Mouse (Mus musculus) kidney, postnatal 14 days (tissue): ENCODE results near the gene Hist2h4.
"Not testable (repeated sequence)": the region's sequence is repeated elsewhere in the genome, so short reads cannot be mapped to it uniquely, and the experiment has no call there.

Experiments
- DNase-seq: peaks from one replicate; pipeline ENCODE4 v3.0.0; 2022; ENCODE audit warnings: mixed read lengths

Hist2h4 gene

DNA sequence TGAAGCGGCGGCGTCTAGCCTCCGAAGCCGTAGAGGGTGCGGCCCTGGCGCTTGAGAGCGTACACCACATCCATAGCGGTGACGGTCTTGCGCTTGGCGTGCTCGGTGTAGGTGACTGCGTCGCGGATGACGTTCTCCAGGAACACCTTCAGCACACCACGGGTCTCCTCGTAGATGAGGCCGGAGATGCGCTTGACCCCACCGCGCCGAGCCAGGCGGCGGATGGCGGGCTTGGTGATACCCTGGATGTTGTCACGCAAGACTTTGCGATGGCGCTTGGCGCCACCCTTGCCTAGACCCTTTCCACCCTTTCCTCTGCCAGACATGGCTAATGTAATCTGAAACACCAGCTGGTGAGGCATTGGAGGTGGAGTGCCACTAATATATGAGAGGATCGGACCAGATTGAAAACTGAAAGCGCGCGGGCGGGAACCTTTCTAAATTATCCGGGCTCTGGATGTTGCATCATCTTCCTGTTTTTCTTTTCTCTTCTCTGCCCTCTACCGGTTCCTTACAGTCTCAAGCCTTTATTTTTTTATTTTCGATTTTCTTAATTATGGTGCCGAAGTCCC is at the start of gene Hist2h4:
Gene Hist2h4, minus strand, starts transcription at position 333 of the 572 bp plus-strand sequence.
- peak; percentile 96 for DNase-seq

DNA sequence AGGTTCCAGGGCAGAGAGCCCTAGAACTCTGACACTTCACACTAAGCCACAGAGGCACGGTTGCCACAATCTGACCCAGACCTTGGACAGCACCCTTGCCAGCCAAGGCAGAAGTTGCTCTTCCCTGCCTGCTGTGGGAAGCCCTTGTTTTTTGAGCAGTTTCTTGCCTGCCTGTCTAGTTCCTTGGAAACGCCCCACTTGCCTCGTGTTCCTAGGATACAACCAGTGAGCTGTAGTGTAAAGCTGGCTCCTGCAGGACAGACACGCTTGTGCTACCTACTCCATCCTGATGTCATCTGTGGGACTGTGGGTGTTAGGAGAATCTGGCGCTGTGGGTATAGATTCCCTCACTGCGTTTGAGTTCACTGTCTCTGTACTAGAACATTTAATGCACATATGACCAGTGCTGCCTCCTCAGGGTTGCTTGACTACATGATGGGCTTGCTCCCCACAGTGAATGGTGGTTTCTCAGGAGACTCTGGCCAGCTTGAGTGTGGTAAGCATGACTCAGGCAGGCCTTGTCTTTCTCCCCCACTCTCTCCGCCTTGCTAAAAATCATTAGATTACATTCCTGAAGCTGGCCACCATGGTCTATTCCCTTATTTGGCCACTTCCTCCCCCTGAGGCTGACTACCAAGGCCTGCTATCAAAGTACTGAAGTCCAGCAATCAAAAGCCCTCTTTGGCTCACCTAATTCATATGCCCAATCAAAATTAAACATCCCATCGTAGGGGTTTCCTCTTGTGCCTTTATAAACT is 49.4 kb upstream of the Hist2h4 start:
- no peak for DNase-seq

DNA sequence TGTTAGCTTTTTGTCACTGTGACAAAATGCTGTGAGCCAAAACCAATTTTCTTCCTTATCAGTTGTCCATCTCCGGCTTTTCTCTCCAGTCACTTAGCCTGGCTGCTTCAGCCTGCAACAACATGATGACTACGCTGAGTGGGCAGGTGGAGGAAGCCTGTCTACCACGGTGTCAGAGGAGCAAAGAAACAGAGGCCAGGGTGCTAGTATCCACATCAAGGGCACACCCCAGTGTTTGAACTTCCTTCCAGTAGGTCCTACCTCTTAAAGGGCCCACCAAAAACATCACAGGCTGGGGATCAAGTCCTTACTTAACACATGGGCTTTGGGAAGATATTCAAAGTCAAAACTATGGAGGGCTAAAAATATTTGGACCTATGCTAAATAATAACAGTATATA is 46.3 kb upstream of the Hist2h4 start:
- no peak for DNase-seq

DNA sequence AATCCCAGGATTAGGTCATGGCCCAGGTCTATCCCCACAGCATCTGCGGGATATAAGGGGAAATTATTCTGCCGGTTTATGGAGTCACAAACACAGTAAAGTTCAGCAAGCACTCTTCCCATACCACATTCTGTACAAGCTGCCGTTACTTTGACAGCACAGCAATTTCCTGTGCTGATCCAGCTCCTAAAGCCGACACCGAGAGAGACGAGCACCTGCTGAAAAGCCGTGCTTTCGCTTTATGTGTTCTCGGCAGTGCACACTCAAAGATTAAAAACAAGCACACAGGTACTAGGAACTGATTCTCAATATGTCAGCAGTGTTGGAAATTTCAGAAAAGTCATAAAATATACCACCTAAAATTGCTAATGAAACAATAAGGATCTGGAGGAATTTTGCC is 43.4 kb upstream of the Hist2h4 start:
- DNase-seq, result no peak

DNA sequence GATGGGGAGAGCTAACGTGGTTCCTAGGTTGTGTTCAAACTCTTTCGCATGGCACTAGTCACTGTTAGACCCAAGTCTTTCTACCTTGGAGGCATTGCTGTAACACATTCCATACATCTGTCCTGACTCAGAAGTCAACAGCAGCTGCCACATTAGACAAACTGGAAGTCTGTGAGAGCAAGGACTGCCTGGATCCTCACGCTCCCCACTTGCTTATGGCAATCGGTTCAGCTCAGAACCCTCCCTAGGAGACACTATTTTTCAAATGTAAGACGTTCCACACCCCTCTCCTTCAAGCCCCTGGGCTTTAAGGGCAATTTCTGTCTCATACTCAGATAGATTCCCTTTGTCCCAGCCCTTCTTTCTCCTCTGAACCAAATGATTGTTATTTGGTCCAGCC is 39.0 kb upstream of the Hist2h4 start:
- DNase-seq, result no peak

DNA sequence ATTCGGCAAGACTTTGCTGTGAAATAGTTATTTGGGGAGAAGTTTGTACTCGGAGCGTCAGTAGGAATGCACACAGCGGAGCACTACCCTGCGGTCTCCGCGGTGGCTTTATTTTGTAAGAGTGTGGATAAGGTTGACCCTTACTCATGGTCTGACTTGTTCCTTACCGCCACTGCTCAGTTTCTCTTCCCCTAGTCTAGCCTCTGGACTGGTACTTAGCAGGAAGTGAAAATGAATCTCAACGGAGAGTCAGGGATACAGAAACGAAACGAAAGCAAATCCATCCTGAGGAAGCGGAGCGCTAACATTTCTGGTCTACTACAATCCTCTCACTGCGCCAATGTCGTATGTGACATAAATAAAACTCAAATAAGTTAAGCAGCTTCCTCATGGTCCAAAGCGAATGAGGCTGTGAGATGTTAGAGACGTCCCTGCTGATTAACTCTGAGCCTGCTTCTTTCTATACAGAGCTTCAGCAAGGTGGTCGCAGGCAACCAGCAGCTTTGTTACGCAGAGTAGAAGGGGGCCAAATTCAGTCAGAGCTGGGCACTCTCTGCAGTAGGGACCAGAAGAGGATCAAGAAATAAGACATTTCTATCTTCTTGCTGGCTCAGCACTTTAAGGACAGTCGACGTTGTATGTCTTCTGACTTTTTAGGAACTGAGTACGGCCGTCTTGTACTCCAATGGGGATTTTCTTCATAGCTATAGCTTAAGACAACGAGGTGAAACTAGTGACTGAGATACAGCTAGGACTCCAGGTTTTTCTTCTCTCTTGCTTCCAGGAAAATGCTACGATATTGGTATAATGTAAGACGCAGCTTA is 37.8 kb upstream of the Hist2h4 start:
- DNase-seq, result no peak

DNA sequence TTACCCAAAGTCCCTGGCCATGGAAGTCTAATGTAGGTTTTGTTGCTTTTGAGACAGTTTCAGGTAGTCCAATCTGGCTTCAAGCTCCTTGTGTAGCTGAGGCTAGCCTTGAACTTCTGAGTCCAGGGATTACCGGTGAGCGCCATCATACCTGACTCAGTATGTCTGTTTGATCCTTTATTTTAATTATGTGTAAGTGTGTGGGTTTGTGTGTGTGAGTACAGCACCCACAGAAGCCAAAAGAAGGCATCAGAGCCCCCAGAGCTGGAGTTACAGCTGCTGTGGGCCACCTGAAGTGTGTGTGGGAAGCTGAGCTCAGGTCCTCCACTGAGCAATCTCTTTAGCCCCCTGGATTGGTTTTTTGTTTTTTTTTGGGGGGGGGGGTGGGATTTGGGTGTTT is 36.5 kb upstream of the Hist2h4 start:
- no peak for DNase-seq

DNA sequence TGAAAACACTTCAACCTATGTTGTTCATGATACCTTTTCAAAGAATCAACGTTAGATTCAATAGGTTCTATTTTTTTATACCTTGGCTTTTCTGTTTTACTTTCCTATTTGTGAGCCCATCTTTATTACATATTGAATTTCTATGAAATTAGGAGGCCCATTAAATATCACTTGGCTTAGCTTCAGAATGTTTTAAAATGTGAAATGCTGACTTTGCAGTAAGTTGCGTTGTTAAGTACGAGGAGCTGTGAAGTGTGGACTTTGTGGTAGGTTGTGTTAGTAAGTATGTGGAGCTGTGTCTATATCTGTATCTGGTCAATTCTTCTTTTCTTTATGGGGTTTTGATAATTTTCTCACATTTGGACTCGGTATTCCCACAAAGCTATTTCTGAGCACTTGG is 35.2 kb upstream of the Hist2h4 start:
- DNase-seq, result no peak

DNA sequence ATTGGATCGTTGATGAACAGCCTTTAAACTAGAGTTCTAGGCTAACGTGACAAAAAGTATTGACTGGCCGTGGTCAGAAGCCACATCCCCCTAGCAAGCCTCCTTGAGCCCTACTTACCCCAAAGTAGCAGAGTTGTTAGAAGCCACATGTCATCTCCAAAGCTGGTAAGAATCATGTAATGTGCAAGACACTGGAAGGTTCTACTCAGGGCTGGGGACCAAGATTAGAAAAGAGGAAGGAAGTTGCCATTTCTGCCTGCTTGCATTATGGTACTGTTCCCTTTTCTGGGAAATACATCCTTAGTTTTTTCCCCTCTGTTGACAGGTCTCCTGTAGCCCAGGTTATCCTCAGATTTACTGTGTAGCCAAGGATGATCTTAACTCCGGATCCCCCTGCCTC is 30.7 kb upstream of the Hist2h4 start, which contains the start of gene Fcgr1:
Gene Fcgr1, minus strand, starts transcription at position 183 of the 400 bp plus-strand sequence.
- no peak for DNase-seq

DNA sequence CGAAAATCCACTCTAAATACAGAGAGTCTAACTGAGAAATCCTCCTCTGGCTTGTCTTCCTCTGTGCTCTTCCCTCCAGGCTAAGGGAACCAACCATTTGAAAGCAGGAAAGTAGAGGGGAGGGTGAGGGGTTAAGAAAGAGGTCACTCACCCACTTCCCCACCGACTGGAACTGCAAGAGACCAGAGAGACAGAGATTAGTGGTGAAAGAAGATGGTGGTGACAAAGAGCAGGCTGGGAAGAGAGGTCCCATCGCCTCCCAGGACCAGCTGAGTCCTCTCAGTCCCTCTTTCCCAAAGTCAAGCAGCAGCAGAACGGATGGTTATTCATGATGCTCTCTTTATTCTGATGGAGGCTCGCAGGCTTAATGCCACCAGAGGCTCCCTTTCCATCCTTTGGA is 30.3 kb upstream of the Hist2h4 start:
- DNase-seq, result no peak

DNA sequence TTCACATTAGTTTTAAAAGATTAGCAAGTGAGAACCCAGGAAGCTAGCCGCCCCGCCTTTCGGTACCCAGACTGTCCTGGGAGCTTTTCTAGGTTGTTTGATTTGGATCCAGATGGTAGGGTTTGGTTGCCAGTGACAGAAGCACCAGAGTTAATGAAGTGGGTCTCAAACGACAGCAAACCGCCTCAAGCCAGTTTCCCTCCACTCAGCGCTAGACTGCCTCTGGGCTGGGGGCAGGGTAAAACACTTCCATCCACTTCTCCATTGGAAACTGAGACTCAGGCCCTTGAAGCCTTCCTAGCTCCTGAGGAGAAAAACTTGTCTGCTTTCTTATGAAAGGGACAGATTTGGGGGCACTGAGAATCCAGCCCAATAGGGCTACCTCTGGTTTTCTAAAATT is 29.5 kb upstream of the Hist2h4 start:
- no peak for DNase-seq

DNA sequence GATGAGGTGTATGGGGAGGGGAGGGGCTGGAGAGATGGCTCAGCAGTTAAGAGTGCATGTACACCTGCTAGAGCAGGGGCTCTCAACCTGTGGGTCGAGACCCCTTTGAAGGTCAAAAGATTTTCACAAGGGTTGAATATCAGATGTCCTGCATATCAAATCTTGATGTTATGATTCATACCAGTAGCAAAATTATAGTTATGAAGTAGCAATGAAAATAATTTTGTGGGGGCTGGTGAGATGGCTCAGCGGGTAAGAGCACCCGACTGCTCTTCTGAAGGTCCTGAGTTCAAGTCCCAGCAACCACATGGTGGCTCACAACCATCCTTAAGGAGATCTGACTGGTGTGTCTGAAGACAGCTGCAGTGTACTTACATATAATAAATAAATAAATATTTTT is 27.6 kb upstream of the Hist2h4 start:
- not testable (repeated sequence) for DNase-seq

DNA sequence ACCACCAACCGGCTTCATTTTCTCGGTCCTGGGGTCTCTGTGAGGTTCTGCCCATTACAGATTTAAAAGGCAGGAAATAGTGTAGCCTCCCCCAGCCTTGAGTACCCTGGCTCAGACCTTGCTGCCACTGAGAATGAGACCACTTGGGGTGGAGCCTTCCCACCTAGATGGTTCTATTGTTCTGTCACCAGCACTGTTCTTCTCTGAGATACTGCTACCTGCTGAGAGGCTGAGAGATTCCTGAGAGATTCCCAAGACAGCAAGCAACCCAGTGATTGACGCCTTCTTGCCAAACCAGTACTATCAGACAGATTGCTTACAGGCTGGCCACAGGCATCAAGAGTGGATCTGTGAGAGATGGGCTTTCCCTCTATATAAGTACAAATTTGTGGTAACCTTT is 26.1 kb upstream of the Hist2h4 start:
- no peak for DNase-seq

DNA sequence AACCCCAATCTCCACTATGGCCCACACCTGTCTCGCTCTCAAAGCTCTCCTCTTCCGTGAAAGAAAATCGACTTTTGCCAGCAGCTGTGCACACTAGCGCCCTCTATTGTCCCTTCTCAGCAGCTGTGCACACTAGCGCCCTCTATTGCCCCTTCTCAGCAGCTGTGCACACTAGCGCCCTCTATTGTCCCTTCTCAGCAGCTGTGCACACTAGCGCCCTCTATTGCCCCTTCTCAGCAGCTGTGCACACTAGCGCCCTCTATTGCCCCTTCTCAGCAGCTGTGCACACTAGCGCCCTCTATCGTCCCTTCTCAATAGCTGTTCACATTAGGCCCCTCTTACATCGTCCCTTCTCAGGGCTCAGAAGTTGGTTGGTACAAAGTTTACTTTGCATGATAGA is 24.2 kb upstream of the Hist2h4 start:
- DNase-seq, result not testable (repeated sequence)

DNA sequence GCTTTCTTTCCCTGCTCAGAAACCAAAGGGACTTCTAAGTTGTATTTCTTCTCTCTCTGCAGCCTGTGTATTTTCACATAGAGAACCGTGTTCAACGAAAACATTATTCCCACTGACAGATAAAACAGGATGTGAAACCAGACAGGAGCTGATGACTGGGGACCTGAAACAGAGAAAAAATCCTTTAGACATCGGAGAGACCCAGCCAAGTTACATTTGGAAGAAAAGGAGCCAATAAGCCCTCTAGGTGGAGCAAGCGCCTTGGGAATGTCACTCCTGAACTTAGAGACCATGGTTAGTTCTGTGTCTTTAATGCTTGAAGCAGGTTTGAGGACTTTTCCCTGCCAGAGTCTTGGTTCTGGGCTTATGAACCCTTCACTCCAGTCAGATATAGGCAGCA is 21.3 kb upstream of the Hist2h4 start:
- peak; percentile 33 for DNase-seq

DNA sequence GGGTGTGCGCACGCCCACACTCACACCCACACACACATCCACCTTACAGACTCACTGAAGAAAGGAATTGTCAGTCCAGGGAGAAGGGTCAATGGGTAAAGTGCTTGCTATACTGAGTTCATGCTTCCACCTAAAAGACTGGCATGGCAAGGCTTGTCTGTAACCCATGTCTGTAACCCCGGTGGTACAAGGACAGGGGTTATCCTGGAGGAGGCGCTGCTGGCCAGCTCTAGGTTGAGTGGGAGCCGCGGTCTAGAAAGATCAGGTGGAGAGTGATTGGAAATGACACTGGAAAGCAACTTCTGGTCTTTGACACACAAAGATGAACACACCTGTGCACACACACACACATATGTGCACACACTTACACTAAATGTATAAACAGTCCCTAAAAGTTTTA is 17.5 kb upstream of the Hist2h4 start:
- no peak for DNase-seq

DNA sequence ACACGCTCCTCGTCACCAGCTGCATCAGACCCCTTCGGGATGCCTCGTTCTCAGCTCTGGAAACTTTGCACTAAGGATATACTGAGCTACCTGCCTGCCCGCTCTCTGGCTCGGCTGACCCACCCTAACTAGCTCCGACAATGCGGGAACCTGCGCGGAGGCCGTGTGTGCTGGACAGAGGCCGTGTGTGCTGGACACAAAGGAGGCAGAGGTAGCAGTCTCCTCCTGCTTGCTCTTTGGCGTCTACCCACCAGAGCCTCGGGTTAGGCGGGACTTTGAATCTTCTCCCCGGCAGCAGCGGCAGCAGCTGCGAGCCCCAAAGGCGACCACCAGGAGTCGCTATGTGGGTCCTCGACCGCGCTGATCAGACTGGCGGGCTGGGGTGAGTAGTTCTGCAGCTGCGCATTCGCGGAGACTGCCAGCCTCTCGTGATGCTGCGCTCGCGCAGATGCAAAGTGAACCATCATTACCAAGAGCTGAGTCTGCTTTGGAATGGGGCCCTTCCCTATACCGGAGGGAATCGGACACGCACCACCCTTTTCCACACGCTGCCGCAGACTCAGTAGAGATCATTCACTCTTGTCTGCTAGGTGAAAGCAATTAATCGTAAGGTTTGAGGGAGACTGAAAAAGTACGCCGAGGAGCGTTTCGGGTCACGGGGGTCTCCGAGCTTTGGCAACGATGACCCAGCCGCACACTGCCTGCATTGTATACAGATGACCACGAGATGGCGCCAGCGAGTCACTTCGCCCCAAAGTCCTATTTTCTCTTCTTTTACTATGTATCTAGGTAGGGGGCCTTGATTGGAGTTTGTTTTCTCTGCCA is 14.9 kb upstream of the Hist2h4 start:
- DNase-seq, result peak; percentile 92

DNA sequence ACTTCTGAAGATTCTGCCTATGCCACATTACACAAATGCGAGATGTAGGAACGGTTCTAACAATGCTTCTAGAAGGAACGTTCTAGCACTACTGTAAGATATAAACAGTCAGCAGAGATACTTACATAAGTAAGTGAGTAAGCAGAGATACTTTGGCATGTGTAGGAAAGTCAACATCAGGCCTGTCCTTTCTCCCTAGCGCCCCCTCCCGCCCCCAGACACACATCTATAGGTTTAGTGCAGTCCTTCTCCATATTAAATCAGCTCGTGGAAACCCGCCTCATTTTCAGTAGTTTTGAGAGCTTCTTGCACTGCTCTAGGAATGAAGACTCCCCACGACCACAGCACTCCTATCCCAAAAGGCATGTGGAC is 14.3 kb upstream of the Hist2h4 start:
- peak; percentile 15 for DNase-seq

DNA sequence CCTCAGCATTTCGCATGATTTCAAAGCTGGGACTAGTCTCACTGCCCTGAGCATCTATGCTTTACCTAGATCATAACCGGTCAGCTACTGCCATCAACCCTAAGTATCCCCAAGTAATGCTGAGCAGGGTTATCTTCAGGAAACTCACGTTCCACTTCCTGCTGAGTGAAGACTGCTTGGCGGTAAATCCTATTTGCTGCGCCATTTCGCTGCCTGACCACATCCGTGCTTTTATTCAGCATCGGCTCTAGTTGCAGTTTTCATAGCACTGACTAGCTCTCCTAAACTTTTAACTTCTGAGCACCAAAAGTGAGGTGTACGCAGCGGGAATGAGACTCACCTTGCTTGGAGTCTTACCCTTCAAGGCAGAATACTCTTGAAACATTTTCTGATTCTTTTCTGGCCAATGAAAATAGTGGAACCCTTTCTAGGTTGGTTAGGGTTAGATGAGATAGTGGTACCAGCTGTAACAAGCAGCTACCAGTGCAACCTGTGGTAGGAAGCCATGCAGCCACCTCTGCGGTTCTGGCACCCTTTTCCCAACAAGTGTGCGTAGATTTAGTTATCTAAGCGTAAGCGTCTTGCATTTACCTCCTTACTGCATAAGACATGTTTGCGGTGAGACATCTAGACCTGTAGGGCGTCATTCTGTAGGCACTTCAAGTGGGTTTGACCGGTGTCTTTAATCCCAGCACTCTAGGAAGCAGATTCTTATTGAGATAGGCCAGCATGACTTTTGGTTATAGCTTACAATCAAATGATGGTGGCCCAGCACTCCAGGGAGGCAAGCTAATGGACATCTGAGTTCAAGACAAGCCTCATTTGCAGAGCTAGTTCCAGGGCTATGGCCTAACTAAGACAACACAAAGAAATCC is 10.7 kb upstream of the Hist2h4 start:
- no peak for DNase-seq

DNA sequence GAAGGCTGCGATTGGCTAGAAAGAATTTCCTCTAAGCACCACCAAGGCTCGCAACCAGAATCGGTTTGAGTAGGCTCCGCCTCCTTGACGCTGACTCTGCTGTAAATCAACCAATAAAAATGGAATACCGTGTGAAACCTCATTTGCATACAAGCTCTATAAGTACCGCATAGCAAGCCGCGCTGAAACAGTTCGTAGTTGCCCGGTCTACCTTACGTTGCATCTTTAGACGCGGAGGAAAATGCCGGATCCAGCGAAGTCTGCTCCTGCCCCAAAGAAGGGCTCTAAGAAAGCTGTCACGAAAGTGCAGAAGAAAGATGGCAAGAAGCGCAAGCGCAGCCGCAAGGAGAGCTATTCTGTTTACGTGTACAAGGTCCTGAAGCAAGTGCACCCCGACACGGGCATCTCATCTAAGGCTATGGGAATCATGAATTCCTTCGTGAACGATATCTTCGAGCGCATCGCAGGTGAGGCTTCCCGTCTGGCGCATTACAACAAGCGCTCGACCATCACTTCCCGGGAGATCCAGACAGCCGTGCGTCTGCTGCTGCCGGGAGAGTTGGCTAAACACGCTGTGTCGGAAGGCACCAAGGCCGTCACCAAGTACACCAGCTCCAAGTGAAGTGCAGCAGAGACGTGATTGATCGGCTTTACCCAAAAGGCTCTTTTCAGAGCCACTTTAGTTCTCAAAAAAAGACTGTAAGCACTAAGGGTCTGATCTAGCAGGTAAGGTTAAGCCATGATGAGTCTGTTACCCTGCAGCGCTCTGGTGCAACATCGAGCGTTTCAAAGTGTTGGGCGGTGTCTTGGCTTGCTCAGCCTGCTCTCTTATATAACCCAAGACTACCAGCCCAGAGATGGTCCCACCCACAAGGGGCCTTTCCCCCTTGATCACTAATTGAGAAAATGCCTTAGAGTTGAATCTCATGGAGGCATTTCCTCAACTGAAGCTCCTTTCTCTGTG is 6.7 kb upstream of the Hist2h4 start, which contains the start of gene Hist2h2bb:
Gene Hist2h2bb, plus strand, starts transcription at position 242 of the 964 bp plus-strand sequence.
- peak; percentile 96 for DNase-seq
